Mouse (Mus musculus): ENCODE measurements around the gene Gns.
"Not testable (repeated sequence)": the region's sequence is repeated elsewhere in the genome, so short reads cannot be mapped to it uniquely, and the experiment has no call there.

Gene Gns

GRCm38 (mm10) chr10:121364801-121365564, at the start of gene Gns:
Gene Gns (plus strand): TSS chr10:121365090.
- DNase-seq (ENCODE audit: low read depth): no peak

GRCm38 (mm10) chr10:121315321-121316283, 49.3 kb upstream of the Gns start:
- no peak for DNase-seq (ENCODE audit: low read depth)

- no peak for DNase-seq (ENCODE audit: low read depth)
Observed at GRCm38 (mm10) chr10:121316361-121316760, 48.5 kb upstream of the Gns start.

- DNase-seq (ENCODE audit: low read depth): no peak
Observed at GRCm38 (mm10) chr10:121318397-121318950, 46.4 kb upstream of the Gns start.

GRCm38 (mm10) chr10:121323493-121323892, 41.4 kb upstream of the Gns start:
- DNase-seq (ENCODE audit: low read depth): no peak

GRCm38 (mm10) chr10:121326167-121326566, 38.7 kb upstream of the Gns start:
- DNase-seq (ENCODE audit: low read depth): no peak

GRCm38 (mm10) chr10:121329586-121329985, 35.3 kb upstream of the Gns start:
- no peak for DNase-seq (ENCODE audit: low read depth)

- DNase-seq (ENCODE audit: low read depth): peak; percentile 29
Observed at GRCm38 (mm10) chr10:121330940-121331339, 34.0 kb upstream of the Gns start.

GRCm38 (mm10) chr10:121334576-121334975, 30.3 kb upstream of the Gns start:
- peak; percentile 31 for DNase-seq (ENCODE audit: low read depth)

GRCm38 (mm10) chr10:121336536-121336935, 28.4 kb upstream of the Gns start:
- DNase-seq (ENCODE audit: low read depth): not testable (repeated sequence)

- DNase-seq (ENCODE audit: low read depth): no peak
Observed at GRCm38 (mm10) chr10:121340754-121341593, 23.9 kb upstream of the Gns start.

- no peak for DNase-seq (ENCODE audit: low read depth)
Observed at GRCm38 (mm10) chr10:121342260-121342659, 22.6 kb upstream of the Gns start.

GRCm38 (mm10) chr10:121343867-121344266, 21.0 kb upstream of the Gns start:
- no peak for DNase-seq (ENCODE audit: low read depth)

GRCm38 (mm10) chr10:121349244-121349643, 15.6 kb upstream of the Gns start:
- DNase-seq (ENCODE audit: low read depth): no peak

GRCm38 (mm10) chr10:121350357-121351065, 14.4 kb upstream of the Gns start:
- DNase-seq (ENCODE audit: low read depth): no peak

- no peak for DNase-seq (ENCODE audit: low read depth)
Observed at GRCm38 (mm10) chr10:121351066-121351581, 13.8 kb upstream of the Gns start, which contains the start of gene Tbc1d30. Gene Tbc1d30 (minus strand): TSS chr10:121351278.

GRCm38 (mm10) chr10:121351692-121352290, 13.1 kb upstream of the Gns start:
- DNase-seq (ENCODE audit: low read depth): no peak

- DNase-seq (ENCODE audit: low read depth): no peak
Observed at GRCm38 (mm10) chr10:121360358-121360757, 4.5 kb upstream of the Gns start.

- no peak for DNase-seq (ENCODE audit: low read depth)
Observed at GRCm38 (mm10) chr10:121363201-121363600, 1.7 kb upstream of the Gns start.

GRCm38 (mm10) chr10:121364306-121364705, 584 bp upstream of the Gns start:
- DNase-seq (ENCODE audit: low read depth): no peak
